Mouse (Mus musculus) adrenal gland, postnatal 36 days (tissue): ENCODE measurements around the gene Myom1. TPM values are rescaled to one million over a fixed set of nuclear protein-coding genes. Genes with fewer than 3 reads are reported as not detected.
"Not testable (repeated sequence)": the region's sequence is repeated elsewhere in the genome, so short reads cannot be mapped to it uniquely, and the experiment has no call there.

Source experiments
- DNase-seq, 2 experiments: peaks; one replicate each; pipeline ENCODE4 v3.0.0; 2021; ENCODE audit warnings: mixed read lengths in 1 of 2
- long read RNA-seq, 2 experiments: library from polyadenylated mRNA; stranded (forward); transcript quantifications; one replicate each; pipeline ENCODE4 v2.0.0; 2021; ENCODE audit warnings: borderline sequencing depth in 2 of 2
- total RNA-seq, 2 experiments: library from RNA; stranded (reverse); gene quantifications; 2 replicates each; pipeline ENCODE4 v1.2.3; 2021

The Myom1 gene
- total RNA-seq, result 1 to 10 TPM; 2.0 to 4.2 TPM
- long read RNA-seq, experiment 1, partial matches to known transcripts, result 1 of 1 reads
- long read RNA-seq, experiment 1, other reads (novel, unspliced or antisense), result 0 of 1 reads
- long read RNA-seq, experiment 2, result 0 reads

DNA sequence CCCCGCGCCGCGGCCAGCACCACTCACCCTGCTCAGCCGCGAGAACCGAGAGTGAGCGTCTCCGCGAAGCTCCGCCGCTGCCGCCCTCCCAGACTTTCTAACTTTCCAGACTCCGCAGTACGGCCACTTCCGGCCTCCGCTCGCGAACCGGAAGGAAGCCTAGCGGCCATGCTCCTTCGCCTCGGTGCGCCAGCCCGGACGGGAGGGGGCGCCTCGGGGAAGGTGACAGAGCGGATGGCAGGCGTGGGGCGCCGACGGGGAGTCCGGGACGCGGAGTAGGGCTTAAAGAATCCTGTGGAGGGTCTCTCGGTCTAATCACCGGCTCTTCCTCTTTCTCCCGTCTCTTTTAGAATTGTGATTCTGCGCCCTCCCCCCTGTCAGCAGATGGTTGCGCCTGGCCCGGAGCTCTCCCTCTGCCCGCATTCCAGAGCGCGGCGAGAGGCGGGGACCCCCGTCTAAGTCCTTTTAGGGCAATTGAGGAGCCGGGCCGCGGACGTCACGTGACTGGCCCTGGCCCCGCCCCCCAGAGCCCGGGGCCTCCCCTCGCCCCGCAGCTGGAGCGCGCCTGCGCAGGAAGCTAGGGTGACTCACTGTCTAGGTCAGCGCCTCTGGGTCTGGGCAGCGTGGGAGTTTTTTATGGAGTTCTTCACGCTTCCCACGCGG, at the start of gene Myom1:
Myom1 (plus strand) TSS at position 553 of the 663 bp plus-strand sequence.
- peak; percentile 99 to 100 for DNase-seq

GRCm38 (mm10) chr17:70963546-70963945, 38.9 kb upstream of the Myom1 start:
- DNase-seq, result peak; percentile 80 to 90

DNA sequence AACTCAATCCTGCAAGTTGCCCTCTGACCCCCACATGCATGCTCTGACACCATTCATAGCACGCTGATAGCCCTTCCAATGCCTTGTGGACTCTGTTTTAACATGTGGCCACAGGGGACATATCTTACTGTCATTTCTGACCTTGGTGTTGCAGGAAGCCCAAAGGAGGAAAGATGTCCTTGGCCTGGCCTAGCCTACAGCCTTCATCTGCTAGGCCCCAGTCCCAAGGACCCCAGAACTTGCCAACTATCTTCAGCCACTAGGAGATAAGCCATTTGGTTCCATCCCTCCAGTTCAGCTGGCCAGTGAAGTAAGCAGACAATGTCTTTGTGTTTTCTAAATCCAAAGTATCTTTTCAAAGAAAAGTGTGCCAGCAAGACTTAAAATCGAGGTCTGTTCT, 37.2 kb upstream of the Myom1 start:
- peak; percentile 27 to 64 for DNase-seq

- no peak for DNase-seq
Measured at GRCm38 (mm10) chr17:70966126-70966525, 36.3 kb upstream of the Myom1 start.

GRCm38 (mm10) chr17:70967191-70967590, 35.2 kb upstream of the Myom1 start:
- no peak for DNase-seq

DNA sequence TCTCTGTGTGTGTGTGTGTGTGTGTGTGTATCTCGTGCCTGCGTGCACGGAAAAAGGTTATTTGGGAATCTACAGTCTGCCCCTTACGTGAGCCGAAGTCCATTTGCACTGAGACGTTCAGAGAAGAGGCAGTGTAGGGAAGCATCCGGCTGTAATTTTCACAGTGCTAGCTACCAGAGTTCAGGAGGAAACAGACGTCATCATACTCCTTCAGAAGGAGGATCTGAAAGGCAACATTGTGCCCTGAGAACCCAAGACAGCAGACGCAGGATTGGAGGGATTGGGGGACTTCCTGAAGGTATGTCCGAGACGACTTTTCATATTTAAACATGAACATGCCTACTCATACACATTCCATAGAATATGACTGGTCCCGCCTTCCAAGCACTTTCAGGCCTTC, 34.8 kb upstream of the Myom1 start:
- DNase-seq, result no peak

DNA sequence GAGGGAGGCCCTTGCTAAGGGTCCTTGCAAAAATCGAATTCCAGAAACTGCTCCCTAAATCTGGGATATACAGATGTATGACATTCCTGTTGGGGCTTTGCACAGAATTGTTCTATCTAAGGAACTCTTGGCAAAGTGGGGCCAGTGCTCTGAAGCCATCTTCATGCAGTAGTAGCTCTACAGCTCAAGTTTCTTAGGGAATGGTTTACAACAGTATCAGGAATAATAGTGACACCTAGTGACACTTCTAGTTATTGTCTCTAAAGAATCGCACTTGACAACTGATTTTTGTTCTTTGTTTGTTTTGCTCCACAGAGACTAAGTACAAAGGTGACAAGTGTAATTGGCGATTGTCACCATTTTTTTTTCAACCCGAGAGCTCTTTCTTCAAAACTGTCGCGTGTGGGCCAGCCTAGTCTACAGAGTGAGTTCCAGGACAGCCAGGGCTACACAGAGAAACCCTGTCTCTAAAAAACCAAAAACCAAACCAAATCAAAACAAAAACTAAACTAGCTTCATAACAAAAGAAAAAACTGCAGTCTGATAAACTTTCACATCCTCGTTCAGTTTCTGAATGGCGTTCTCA, 33.7 kb upstream of the Myom1 start:
- DNase-seq, result no peak

DNA sequence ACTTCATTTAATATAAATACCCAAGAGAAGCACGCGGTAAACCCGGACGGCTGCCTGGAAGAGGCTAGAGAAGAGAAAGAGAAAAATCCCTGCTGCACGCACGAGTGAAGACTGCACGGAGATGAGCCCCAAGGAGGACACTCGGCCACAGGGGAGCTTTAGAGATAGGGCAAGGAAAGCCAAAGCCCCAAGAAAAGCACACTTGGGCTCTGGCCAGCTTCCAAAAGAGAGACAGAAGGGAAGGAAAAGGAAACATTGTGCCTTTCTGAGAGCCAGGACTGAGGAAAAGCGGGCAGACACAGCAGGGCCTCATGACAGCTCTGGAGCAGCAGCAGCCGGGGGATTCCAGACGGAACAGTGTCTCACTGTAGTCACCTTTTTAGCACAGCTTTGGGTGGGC, 31.2 kb upstream of the Myom1 start:
- no peak for DNase-seq

- no peak for DNase-seq
Measured at GRCm38 (mm10) chr17:70973398-70973797, 29.0 kb upstream of the Myom1 start.

- not testable (repeated sequence) for DNase-seq
Measured at GRCm38 (mm10) chr17:70974065-70974464, 28.4 kb upstream of the Myom1 start.

DNA sequence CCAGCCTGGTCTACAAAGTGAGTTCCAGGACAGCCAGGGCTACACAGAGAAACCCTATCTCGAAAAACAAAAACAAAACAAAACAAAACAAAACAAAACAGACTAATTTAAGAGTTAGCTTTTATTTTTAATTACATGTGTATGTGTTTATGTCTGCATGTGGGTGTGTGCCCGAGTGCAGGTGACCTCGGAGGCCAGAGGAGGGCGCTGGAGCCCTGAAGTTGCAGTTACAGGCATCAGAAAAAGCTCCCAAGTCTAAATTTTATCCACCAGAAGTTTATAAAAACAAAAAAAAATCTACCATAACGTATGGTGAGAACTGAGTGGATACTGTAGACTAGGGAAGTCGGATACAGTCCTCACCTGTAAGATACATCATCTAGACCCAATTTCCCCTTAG, 24.6 kb upstream of the Myom1 start:
- peak in 1 of 2 experiments; percentile 44 for DNase-seq

- DNase-seq, result no peak
Measured at GRCm38 (mm10) chr17:70979345-70980223, 22.8 kb upstream of the Myom1 start.

DNA sequence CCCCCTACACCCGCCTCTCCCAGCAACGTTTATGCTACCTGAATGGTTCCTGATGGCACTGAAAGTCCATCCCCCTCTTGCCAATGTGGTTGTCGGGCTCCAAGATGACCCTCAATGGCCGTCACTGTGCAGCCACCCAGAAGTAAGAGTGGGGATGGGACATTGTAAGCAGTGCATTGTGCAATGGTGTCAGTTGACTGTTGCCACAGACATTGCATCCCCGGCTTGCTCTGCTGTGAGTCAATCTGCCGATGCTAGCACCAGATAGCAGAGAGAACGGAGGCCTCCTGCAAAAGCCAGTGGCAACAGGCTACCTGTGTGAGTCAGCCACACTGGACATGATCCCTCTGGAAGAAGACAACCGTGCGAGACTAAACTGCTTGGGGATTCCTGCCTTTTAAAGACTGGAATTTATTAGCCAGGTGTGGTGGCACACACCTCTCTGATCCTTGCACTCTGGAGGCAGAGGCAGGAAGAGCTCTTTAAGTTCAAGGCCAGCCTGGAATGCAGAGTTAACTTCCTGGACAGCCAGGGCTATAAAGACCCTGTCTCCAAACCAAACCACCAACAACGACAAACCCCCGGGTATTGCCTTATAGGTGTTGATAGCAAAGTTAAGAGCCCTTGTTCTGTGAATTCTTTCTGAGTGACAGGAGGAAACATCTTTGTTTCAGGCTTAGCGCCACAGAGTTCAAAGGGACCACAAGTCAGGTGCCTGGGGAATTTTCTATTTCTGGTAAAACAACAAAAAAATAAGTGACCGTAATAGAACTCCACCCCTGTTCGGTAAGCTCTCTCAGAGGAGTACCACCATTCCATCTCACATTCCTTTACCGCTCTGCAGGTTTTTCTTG, 16.7 kb upstream of the Myom1 start:
- no peak for DNase-seq

GRCm38 (mm10) chr17:70986355-70986740, 16.1 kb upstream of the Myom1 start:
- no peak for DNase-seq

DNA sequence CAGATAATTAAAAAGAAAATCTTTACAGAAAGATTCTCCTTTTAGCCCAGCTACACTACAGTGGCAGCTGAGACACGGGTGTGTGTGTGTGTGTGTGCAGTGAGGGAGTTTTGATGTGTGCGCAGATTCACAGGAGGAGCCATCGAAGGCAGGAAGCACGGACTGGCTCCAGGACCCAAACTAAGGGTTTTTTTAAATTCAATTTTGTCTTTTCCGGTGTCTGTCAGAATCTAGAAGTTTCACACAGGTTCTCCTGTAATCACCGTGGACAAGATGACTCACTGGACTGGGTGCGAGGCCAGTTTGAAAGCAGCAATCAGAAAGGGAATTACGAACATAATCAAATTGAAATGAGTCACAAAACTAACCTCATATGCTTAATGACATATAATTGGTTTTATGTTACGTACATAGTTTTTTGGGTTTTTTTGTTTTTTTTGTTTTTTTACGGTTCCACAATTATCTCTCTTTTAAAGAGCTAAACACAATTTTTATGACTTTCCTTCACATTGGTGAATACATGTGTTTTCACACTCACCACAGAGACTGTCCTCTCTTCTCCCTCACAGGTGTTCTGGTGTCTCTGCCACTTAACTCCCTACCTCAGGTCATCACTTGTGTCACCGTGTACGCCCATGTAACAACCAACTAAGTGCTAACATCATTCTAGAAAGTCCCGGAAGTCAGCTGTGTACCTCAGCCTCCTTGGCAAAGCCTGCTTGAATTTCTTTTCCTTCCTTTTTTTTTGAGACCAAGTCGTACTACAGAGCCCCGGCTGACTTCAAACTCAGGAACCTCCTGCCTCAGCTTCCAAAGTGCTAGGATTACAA, 15.4 kb upstream of the Myom1 start:
- DNase-seq, result no peak

GRCm38 (mm10) chr17:70988337-70988767, 14.1 kb upstream of the Myom1 start:
- no peak for DNase-seq

DNA sequence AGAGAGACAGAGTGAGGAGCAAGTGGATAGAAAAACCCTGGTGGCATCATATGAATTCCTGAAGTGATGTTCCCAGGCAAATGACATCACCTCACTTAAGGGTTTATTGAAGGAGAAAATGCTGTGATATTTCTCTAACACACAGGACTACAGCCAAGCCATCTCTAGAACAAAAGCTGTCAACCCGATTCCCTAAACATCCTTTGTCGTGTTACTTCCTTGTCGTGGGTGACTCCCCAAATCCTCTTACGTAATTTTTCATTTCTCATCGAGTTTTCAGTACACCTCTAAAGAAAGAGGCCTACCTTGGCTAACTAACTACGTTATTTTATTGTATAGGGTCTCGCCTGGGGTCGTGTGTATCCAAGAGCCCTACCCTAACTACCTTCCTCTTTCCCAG, 13.0 kb upstream of the Myom1 start:
- no peak for DNase-seq

DNA sequence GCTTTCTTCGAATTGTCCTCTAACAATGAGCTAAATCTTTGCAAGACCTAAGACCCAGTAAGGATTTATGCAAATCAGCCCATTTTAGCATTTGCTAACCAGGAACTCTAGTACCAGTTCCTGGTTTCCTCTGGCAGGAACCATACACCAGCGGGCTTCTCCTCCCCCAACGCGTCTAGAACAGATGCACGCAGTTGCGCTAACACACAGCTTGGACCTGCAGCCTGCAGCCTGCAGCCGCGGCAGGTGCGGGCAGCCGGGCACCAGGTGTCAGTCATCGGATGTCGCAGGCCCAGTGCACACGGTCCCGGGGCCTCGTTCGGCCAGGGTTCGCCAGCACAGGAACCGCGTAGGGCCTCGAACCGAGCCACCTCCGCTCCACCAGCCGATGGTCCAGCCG, 12.4 kb upstream of the Myom1 start:
- DNase-seq, result peak; percentile 51 to 62

DNA sequence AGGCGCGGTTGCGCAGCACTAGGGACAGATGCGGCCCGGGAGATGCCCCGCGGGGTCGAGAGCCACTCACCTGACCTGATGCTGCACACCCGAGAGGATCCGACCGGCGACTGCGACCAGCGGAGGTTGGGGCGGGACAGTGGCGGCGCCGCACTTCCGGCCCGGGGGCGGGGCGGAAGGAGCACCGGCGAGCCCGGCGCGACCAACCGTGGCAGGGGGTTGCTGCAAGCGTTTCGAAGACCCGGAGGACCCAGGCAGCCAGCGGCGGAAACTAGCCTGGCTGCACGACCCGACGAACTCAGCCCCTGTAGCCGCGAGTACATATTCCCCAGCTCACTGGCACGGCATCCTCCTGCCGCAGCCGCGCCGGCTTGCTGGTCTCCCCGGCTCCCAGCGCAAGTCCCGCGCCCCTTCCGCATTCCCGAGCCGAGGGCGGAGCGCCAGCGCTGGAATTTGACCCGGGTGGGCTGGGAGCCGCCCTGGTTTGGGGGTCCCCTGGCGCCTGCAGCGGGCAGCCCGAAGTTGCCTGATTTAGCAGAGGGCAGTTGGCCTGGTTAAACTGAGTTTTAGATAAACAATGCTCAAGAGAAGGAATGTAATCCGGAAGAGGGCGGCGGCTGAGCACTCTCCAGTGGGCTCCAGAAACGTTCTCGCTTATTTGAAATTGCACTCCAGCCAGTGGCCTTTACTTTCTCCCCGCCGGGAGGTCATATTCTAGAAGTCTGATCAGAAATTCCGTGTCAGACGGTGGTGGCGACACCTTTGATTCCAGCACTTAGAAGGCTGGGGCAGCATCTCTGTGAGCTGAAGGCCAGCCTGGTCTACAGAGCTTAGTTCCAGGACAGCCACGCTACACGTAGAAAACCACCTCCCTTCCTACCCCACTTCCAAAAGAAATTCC, 11.8 kb upstream of the Myom1 start:
- peak; percentile 88 to 93 for DNase-seq
